Mouse (Mus musculus) stomach, embryonic 16.5 days (tissue): Measurements from ENCODE around the gene Slc29a3. TPM values are rescaled to one million over a fixed set of nuclear protein-coding genes. Genes with fewer than 3 reads are reported as not detected.

Source experiments
- ATAC-seq: fragments of 200-750 bp; cut with Nextera tagmentation; 2 replicates; pipeline ENCODE4 v1.8.0; 2017; ENCODE audit warnings: moderate number of reproducible peaks, moderate TSS enrichment; ENCODE audit not compliant: insufficient read depth, low FRiP score
- H3K27ac ChIP-seq: fragments of 300-500 bp; sonication (generic); 2 replicates; pipeline ENCODE4 v1.5.1; 2014; ENCODE audit warnings: low read length
- H3K27me3 ChIP-seq: fragments of 300-500 bp; sonication (generic); 2 replicates; pipeline ENCODE4 v1.6.1; 2014; ENCODE audit warnings: low read length, control low read depth, mixed read lengths; ENCODE audit not compliant: control insufficient read depth, insufficient read depth
- H3K36me3 ChIP-seq: fragments of 300-500 bp; sonication (generic); 2 replicates; pipeline ENCODE4 v1.6.1; 2014; ENCODE audit warnings: low read length; ENCODE audit not compliant: control insufficient read depth, insufficient read depth
- H3K4me1 ChIP-seq: fragments of 300-500 bp; sonication (generic); 2 replicates; pipeline ENCODE4 v1.6.1; 2014; ENCODE audit warnings: low read length, control low read depth, mixed read lengths; ENCODE audit not compliant: control insufficient read depth, insufficient read depth
- H3K4me2 ChIP-seq: fragments of 300-500 bp; sonication (generic); 2 replicates; pipeline ENCODE4 v1.6.1; 2014; ENCODE audit warnings: low read depth, low read length, mixed read lengths
- H3K4me3 ChIP-seq: fragments of 300-500 bp; sonication (generic); replicated peaks from 2 replicates; pipeline ENCODE4 v1.5.1; 2014; ENCODE audit warnings: mild to moderate bottlenecking, low read length
- H3K9ac ChIP-seq: fragments of 300-500 bp; sonication (generic); 2 replicates; pipeline ENCODE4 v1.6.1; 2014; ENCODE audit warnings: low read length
- H3K9me3 ChIP-seq: fragments of 300-500 bp; sonication (generic); replicated peaks from 2 replicates; pipeline ENCODE4 v1.6.1; 2016; ENCODE audit warnings: low read length, control low read depth; ENCODE audit not compliant: control insufficient read depth
- WGBS: fragments of 180-500 bp; shearing (Covaris S2); extraction: QIAGEN DNeasy Blood & Tissue Kit; methylation state at CpG from one replicate; pipeline ENCODE4 v1.1.7; 2014; 5-methylcytosine and 5-hydroxymethylcytosine counted together
- polyA plus RNA-seq: library from polyadenylated mRNA; unstranded; fragments of >200 nt; fragmentation: Nextera tagmentation; extraction: Ambion mirVana; gene quantifications from 2 replicates; pipeline ENCODE4 v1.2.1, GENCODE M21; 2015

Gene Slc29a3
- polyA plus RNA-seq, result 6.9 and 9.6 TPM in 2 replicates

DNA sequence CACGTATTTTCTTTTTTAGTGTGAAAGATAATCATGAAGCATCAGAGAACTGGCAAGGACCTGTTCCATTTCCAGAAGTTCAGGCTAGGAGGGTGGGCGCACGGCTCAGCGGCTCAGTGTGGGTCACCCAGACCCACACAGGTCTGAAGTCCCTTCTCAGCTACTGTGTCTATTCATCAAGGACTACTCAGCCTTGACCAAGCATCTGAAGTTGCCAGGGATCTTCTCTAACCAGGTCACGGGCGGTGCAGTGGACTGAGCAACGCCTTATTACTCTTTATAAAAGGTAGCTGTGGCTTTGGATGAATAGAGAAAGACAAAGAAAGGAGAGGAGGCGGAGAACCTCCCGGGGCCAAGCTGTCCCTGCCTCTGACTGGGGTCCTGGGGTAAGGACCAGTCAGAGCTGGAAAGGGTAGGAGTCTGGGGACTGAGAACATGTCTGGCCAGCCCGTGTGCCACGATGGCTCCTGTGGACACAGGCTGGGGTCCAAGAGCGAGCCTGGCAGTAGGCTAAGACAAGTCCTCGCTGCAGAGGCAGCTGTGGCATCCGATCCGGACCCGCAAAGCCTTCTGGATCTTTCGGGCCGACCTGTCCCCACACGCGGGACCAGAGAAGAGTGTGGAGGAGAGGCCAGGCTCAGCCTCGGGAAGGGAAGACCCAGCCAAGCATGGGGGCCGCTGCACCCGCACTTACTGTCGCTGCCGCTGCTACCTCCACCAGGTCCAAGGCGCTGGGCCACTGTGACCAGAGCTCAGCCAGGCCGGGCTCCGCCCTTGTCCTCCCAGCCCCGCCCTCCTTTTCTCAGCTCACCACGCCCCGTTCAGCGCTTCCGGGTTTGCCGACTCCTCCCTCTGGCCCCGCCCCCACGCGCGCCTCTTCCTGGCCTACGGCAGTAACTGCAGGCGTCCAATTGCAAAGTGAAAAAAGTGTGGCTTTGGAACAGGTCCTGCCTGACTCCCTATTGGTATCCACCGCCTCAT, at the start of gene Slc29a3:
Gene Slc29a3, minus strand, starts transcription at position 755 of the 981 bp plus-strand sequence.
- ATAC-seq, result peak; percentile 96
- no peaks in the 10 kb centered on the region; the same call in 1 of the 2 replicates for H3K9me3 ChIP-seq
- H3K4me1 ChIP-seq, result no peaks in the 10 kb centered on the region
- H3K27me3 ChIP-seq, result no peaks in the 10 kb centered on the region
- peak within 1 kb of the TSS; percentile 72 for H3K4me2 ChIP-seq
- WGBS, result 9% methylated on average over 41 of the region's 41 CpGs
- peak within 1 kb of the TSS; percentile 30; the same call in 1 of the 2 replicates for H3K27ac ChIP-seq
- H3K36me3 ChIP-seq, result no peaks in the 10 kb centered on the region
- H3K4me3 ChIP-seq, result peak within 1 kb of the TSS; percentile 70
- H3K9ac ChIP-seq, result peak within 1 kb of the TSS; percentile 81

DNA sequence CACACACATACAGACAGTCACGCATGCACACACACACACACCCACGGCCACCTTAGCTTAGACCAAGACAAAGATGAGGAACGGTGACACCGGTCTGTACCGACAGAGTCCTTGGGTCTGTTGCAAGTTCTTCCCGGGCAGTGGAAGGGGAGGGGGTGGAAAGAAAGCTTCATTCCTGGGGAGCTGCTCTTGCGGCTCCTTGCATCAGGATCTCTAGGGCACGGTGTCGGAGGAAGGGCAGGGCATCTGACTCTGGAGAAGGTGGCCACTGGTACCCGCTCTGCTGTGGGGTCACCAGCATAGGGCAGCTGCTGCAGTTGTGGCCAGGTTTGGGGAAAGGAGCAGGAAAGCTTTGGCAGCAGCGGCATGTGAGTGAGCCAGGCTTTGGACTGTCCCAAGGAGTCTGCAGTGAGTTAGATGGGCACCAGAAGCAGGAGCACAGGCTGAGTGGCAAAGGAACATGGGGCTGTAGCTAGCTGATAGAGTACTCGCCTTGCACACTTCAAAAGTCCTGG, 49.4 kb upstream of the Slc29a3 start:
- H3K27ac ChIP-seq, result no peak overlapping the region
- peaks cover 39% of the 10 kb centered on the region for H3K4me1 ChIP-seq
- 59% methylated on average over 12 of the region's 12 CpGs for WGBS
- H3K4me3 ChIP-seq, result no peak overlapping the region
- no peaks in the 10 kb centered on the region for H3K36me3 ChIP-seq
- no peak overlapping the region for H3K4me2 ChIP-seq
- H3K9me3 ChIP-seq, result no peaks in the 10 kb centered on the region
- no peak for ATAC-seq
- H3K9ac ChIP-seq, result no peak overlapping the region
- peaks cover 3% of the 10 kb centered on the region for H3K27me3 ChIP-seq

DNA sequence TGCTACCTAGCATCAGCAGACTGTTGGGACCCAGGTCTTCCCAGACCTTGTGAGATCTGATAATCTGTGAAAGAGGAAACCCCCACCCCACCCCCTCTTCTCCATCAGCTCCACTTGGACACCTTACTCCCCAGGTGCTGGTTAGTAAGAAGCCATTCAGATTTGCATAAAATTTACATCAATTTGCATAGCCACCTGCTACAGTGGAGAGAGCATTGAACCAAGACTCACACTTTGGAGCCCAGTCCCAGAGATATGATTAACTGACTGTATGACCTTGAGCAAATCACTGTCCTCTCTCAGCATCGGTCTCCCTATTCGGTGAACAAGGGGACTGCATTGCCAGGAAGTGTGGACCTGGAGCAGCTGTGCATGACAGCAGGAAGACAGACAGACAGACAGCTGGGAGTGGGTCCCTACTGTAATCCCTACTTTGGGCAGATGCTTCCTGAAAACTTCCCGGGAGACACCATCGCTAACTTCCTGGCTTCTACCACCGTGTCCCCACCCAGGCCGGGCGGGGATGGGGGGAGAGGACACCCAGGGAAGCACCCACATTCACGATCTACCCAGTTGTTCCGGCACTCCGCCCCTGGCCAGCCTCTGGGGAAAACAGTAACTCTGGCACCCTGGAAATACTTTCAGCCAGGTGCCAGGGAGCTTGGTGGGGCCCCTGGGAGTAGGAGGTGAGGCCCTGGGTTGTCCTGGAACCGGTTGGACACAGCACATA, 48.7 kb upstream of the Slc29a3 start:
- Histone ChIP-seq H3K9me3 (no peaks in the 10 kb centered on the region), H3K4me2 (no peak overlapping the region), H3K9ac (no peak overlapping the region), H3K27me3 (peaks cover 3% of the 10 kb centered on the region), H3K27ac (no peak overlapping the region), H3K4me1 (peaks cover 34% of the 10 kb centered on the region), H3K36me3 (no peaks in the 10 kb centered on the region), H3K4me3 (no peak overlapping the region)
- no peak for ATAC-seq
- 27% methylated on average over 11 of the region's 11 CpGs for WGBS

DNA sequence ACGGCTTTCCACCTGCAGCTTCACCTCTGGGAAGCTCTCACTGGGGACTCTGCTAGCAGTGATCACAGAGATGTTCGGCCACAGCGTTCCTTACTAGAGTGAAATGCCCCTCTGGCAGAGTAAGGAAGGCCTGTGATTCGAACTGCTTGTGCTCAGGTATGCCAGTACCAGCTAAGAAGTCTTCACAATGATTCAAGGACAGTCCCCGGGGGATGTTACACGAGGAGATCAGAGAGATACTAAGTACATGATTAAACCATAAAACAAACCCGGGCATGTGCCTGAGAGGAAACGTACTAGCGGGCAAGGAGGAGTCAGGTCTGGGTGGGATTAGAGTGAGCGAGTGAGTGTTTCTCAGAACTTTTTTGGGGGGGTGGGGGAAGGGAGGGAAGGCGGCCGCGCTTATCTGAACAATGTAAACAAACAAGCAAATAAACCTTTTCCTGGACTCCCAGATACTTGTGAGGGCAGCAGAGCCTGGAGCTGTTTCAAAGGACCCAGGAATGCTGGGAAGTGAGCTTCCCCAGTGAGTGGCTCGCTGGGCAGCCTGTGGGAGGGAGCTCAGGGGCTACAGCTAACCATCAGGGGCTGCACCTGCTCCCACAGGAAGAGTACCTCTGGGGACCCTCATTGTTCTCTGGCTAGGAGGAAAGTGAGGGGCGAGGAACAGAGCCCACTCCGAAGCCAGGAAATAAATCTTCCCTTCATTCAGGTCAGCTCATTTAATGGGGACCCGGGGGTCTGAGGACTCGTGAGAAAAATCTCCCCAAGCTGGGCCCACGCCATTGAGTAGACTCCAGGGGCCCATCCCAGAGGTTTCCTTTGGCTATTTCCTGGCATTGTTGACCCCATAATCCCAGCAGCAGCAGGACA, 47.9 kb upstream of the Slc29a3 start:
- H3K27ac ChIP-seq, result no peak overlapping the region
- H3K4me1 ChIP-seq, result peaks cover 29% of the 10 kb centered on the region
- no peaks in the 10 kb centered on the region for H3K36me3 ChIP-seq
- 17% methylated on average over 19 of the region's 19 CpGs for WGBS
- ATAC-seq, result no peak
- H3K27me3 ChIP-seq, result peaks cover 3% of the 10 kb centered on the region
- no peak overlapping the region for H3K4me2 ChIP-seq
- no peak overlapping the region for H3K9ac ChIP-seq
- H3K9me3 ChIP-seq, result no peaks in the 10 kb centered on the region
- H3K4me3 ChIP-seq, result no peak overlapping the region

DNA sequence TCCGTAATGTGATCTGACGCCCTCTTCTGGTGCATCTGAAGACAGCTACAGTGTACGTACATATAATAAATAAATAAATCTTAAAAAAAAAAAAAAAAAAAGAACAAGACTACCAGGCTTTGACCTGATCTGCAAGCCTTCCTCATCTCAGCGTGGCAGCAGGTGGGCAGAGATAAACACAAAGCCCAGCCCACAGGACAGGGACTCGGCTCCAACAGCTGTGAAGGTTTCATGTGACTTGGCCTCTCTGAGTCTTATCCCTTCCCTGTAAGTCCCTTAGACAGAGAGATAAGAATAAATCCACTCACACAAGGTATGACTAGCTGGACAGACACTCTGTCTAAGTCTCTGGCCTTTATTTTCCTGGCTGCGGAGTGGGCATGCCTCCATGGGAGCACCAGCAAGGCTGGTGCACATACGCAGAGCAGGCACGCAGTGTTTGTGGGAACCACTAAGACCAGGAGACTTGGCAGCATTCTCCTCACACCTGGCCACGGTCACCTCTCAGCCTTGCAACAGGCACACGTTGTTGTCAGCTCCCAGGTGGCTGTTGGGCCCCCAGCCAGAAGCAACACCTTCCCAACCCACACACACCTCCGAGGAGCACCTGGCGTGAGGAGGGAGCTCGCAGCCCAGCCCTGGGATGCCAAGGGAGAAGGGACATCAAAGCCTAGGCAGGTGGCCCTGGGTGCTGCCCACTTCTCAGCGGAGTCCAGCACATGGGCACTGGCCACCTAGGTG, 45.3 kb upstream of the Slc29a3 start:
- no peak overlapping the region for H3K9ac ChIP-seq
- no peaks in the 10 kb centered on the region for H3K36me3 ChIP-seq
- peaks cover 25% of the 10 kb centered on the region for H3K4me1 ChIP-seq
- no peak overlapping the region for H3K4me2 ChIP-seq
- ATAC-seq, result no peak
- H3K9me3 ChIP-seq, result no peaks in the 10 kb centered on the region
- H3K27me3 ChIP-seq, result peaks cover 3% of the 10 kb centered on the region
- H3K4me3 ChIP-seq, result no peak overlapping the region
- H3K27ac ChIP-seq, result no peak overlapping the region
- 70% methylated on average over 14 of the region's 14 CpGs for WGBS

DNA sequence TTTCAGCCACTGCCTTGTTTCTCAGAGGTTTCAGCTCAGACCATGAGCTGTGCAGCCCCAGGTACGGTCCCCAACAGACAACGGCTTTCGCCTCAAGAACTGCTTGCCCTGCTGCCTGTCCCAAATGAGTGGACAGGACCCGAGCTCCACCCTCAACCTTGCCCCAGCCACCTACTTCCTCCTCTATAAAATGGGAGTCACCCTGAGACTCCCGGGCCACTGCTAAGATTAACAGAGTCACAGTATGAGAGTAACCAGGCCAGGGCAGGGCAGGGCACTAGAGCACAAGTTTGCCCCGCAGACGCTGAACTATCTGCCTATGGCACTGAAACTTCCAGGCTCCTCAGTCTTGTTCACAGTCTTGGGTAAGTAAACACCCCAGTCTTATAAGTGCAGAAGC, 43.9 kb upstream of the Slc29a3 start:
- Histone ChIP-seq H3K36me3 (no peaks in the 10 kb centered on the region), H3K9me3 (no peaks in the 10 kb centered on the region), H3K4me3 (no peak overlapping the region), H3K9ac (no peak overlapping the region), H3K4me1 (peaks cover 22% of the 10 kb centered on the region), H3K4me2 (no peak overlapping the region), H3K27ac (no peak overlapping the region), H3K27me3 (peaks cover 3% of the 10 kb centered on the region)
- WGBS, result 75% methylated on average over 7 of the region's 7 CpGs
- no peak for ATAC-seq

DNA sequence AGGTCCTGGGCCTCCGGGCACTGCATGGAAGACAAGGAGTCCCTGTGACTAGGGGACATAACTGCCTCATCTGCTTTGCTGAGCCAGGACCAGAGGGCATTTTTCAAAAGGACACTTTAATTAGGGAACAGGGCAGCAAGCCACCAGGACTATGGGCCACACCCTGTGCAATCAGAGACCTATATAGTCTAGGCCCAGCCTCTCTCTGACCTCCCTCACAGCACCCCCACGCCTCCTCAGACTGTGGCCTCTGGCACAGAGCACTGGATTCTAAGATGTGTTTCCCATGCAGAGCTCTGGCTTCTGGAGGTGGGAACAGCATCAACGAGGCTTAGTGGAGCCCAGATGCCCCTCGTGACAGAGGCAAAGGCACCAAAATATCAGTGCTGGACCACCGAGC, 43.4 kb upstream of the Slc29a3 start:
- Histone ChIP-seq H3K27me3 (peaks cover 3% of the 10 kb centered on the region), H3K36me3 (no peaks in the 10 kb centered on the region), H3K27ac (no peak overlapping the region), H3K4me2 (no peak overlapping the region), H3K9me3 (no peaks in the 10 kb centered on the region), H3K9ac (no peak overlapping the region), H3K4me3 (no peak overlapping the region), H3K4me1 (peaks cover 18% of the 10 kb centered on the region)
- no peak for ATAC-seq
- 67% methylated on average over 5 of the region's 5 CpGs for WGBS

DNA sequence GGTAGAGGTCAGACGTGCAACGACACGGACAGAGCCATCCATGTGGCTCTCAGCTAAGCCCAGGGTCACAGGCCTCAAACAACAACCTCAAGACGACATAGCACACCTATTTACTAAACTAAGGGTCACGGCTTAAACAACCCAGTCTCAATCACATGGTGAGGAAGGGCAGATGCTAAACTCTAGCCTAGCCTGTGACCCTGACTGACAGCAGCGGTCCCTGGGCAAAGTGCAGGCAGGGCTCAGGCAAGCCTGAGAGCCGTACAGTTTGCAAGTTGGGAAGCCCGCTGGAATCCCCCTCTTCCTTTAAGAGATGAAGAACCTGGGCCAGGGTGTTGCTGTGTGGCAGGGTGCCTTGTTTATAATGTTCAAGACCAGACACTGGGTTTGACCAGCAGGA, 42.2 kb upstream of the Slc29a3 start:
- Histone ChIP-seq H3K9me3 (no peaks in the 10 kb centered on the region), H3K27me3 (peaks cover 3% of the 10 kb centered on the region; the same call in 1 of the 2 replicates), H3K27ac (no peak overlapping the region), H3K4me3 (no peak overlapping the region), H3K4me2 (no peak overlapping the region), H3K9ac (peak overlapping the region; percentile 19; the same call in 1 of the 2 replicates), H3K4me1 (peaks cover 11% of the 10 kb centered on the region), H3K36me3 (no peaks in the 10 kb centered on the region)
- no peak for ATAC-seq
- 67% methylated on average over 8 of the region's 8 CpGs for WGBS
